ENCODE assay signal across 10 mouse cellular contexts in the genomic region with DNA sequence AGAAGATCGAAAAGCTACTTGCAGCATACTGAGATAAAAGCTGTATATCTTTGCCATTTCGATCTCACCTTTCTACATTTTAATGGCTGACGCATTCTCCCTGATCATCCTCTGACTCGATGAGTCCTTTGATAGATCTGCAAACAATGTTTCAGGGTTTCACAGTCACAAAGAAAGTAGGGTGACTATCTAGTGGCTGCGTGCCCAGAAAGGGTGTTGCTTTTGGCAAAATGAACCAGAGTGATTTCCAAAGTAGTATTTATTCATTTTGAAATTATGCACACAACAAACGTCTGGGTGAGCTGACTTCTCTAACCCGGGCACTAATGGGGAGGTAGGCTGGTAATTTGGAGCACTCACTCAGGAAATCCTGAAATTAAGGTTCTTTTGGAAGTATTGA.
A peak's percentile ranks its signal among the peaks of the same experiment; 100 is the strongest.
DNase-seq lines count a peak whose midpoint lies in the region; ATAC-seq and TF ChIP-seq lines count a peak whose summit lies in the region.
"Had no signal": no experiment of that assay in that cellular context is flagged by ENCODE, and none has a peak within 500 bp of the region (broad histone marks: within the 10 kb centered on the region; RNA-seq: fewer than 3 reads in every experiment).

No protein-coding gene starts in this region.

- no peaks in the 10 kb centered on the region for H3K9me3 ChIP-seq in forebrain, embryonic 14.5 days (replicated peaks; ENCODE audit: control insufficient read depth, low read length)
- H3K9me3 ChIP-seq in forebrain, embryonic 11.5 days (ENCODE audit: control insufficient read depth, low read length): no peaks in the 10 kb centered on the region
- no peaks in the 10 kb centered on the region for H3K9me3 ChIP-seq in liver, postnatal 0 days (ENCODE audit: low read length)
- no peaks in the 10 kb centered on the region for H3K9me3 ChIP-seq in liver, embryonic 11.5 days (ENCODE audit: control insufficient read depth, low read length)
- H3K9me3 ChIP-seq: forebrain, embryonic 10.5 days had no signal

- no peak for TF ChIP-seq EP300 in liver, postnatal 0 days (IDR thresholded peaks at IDR 0.05; ENCODE audit: low read depth)

- no peaks in the 10 kb centered on the region for H3K27me3 ChIP-seq in forebrain, embryonic 14.5 days (replicated peaks; ENCODE audit: control insufficient read depth, insufficient read depth, low read length)
- no peaks in the 10 kb centered on the region for H3K27me3 ChIP-seq in forebrain, embryonic 11.5 days (ENCODE audit: control insufficient read depth, insufficient read depth, low read length)
- no peaks in the 10 kb centered on the region for H3K27me3 ChIP-seq in liver, postnatal 0 days (ENCODE audit: insufficient read depth, low read length)
- no peaks in the 10 kb centered on the region for H3K27me3 ChIP-seq in liver, embryonic 11.5 days (replicated peaks; ENCODE audit: control insufficient read depth, insufficient read depth, low read length)

- no peak for TF ChIP-seq CTCF in liver, postnatal 0 days (IDR thresholded peaks at IDR 0.05; ENCODE audit: low read depth)
- no peak for TF ChIP-seq CTCF in layer of hippocampus, adult 2 months (conservative IDR thresholded peaks at IDR 0.05)

- H3K4me1 ChIP-seq in forebrain, embryonic 14.5 days (ENCODE audit: control insufficient read depth, insufficient read depth, low read length): no peaks in the 10 kb centered on the region
- no peaks in the 10 kb centered on the region for H3K4me1 ChIP-seq in forebrain, embryonic 11.5 days (replicated peaks; ENCODE audit: control insufficient read depth, insufficient read depth, low read length)
- H3K4me1 ChIP-seq in liver, postnatal 0 days (ENCODE audit: insufficient read depth): no peaks in the 10 kb centered on the region
- no peaks in the 10 kb centered on the region for H3K4me1 ChIP-seq in liver, embryonic 11.5 days (replicated peaks; ENCODE audit: control insufficient read depth, insufficient read depth, low read length)

- intact Hi-C loops in left cerebral cortex, postnatal 4 days (cut with DNase I): no loop called here

- no peaks in the 10 kb centered on the region for H3K36me3 ChIP-seq in forebrain, embryonic 14.5 days (ENCODE audit: control insufficient read depth, insufficient read depth, low read length)
- no peaks in the 10 kb centered on the region for H3K36me3 ChIP-seq in forebrain, embryonic 11.5 days (ENCODE audit: control insufficient read depth, insufficient read depth, low read length)
- H3K36me3 ChIP-seq in liver, postnatal 0 days (replicated peaks; ENCODE audit: insufficient read depth, low read length): no peaks in the 10 kb centered on the region
- no peaks in the 10 kb centered on the region for H3K36me3 ChIP-seq in liver, embryonic 11.5 days (ENCODE audit: control insufficient read depth, insufficient read depth, low read length)
- H3K36me3 ChIP-seq: forebrain, embryonic 10.5 days had no signal

- no peak overlapping the region for H3K9ac ChIP-seq in forebrain, embryonic 14.5 days (ENCODE audit: low read length)
- H3K9ac ChIP-seq in forebrain, embryonic 11.5 days (ENCODE audit: low read length): no peak overlapping the region
- no peak overlapping the region for H3K9ac ChIP-seq in liver, postnatal 0 days (replicated peaks)
- H3K9ac ChIP-seq in liver, embryonic 11.5 days (ENCODE audit: low read depth, low read length): no peak overlapping the region

- no peak for ATAC-seq in forebrain, embryonic 14.5 days
- ATAC-seq in forebrain, embryonic 11.5 days (replicated peaks; ENCODE audit: low FRiP score): no peak
- ATAC-seq in liver, postnatal 0 days: no peak
- no peak for ATAC-seq in liver, embryonic 11.5 days (replicated peaks; ENCODE audit: low FRiP score)

- no peak overlapping the region for H3K4me2 ChIP-seq in forebrain, embryonic 14.5 days (ENCODE audit: low read length)
- no peak overlapping the region for H3K4me2 ChIP-seq in forebrain, embryonic 11.5 days (ENCODE audit: low read depth, low read length, severe bottlenecking)
- no peak overlapping the region for H3K4me2 ChIP-seq in liver, postnatal 0 days (ENCODE audit: low read depth, low read length)
- no peak overlapping the region for H3K4me2 ChIP-seq in liver, embryonic 11.5 days

- no peak overlapping the region for H3K4me3 ChIP-seq in forebrain, embryonic 14.5 days (ENCODE audit: low read depth, low read length)
- H3K4me3 ChIP-seq in forebrain, embryonic 11.5 days (ENCODE audit: low read depth, low read length): no peak overlapping the region
- H3K4me3 ChIP-seq in liver, postnatal 0 days (ENCODE audit: low read depth, low read length): no peak overlapping the region
- H3K4me3 ChIP-seq in liver, embryonic 11.5 days (ENCODE audit: low read depth, low read length): no peak overlapping the region
- no peak overlapping the region for H3K4me3 ChIP-seq in layer of hippocampus, adult 2 months
- H3K4me3 ChIP-seq: forebrain, embryonic 10.5 days had no signal

- H3K27ac ChIP-seq in forebrain, embryonic 14.5 days (ENCODE audit: low read depth, low read length): no peak overlapping the region
- no peak overlapping the region for H3K27ac ChIP-seq in forebrain, embryonic 11.5 days (ENCODE audit: low read depth, low read length)
- no peak overlapping the region for H3K27ac ChIP-seq in liver, postnatal 0 days (ENCODE audit: low read depth)
- H3K27ac ChIP-seq in liver, embryonic 11.5 days (ENCODE audit: low read depth, low read length): no peak overlapping the region
- H3K27ac ChIP-seq in layer of hippocampus, adult 2 months: no peak overlapping the region
- H3K27ac ChIP-seq: forebrain, embryonic 10.5 days had no signal

- 77% methylated on average over 7 of the region's 7 CpGs for WGBS in forebrain, embryonic 14.5 days
- 87% methylated on average over 7 of the region's 7 CpGs for WGBS in forebrain, embryonic 11.5 days
- WGBS in liver, postnatal 0 days (ENCODE audit: insufficient replicate concordance): 66% methylated on average over 7 of the region's 7 CpGs
- WGBS in liver, embryonic 11.5 days: 85% methylated on average over 7 of the region's 7 CpGs

- peak; percentile 25 for DNase-seq in forebrain, embryonic 14.5 days (ENCODE audit: low spot score)
- DNase-seq in forebrain, embryonic 11.5 days (ENCODE audit: low spot score): no peak
- DNase-seq in liver, postnatal 0 days: peak; percentile 45
- no peak for DNase-seq in liver, embryonic 11.5 days (ENCODE audit: low spot score)
- DNase-seq in adrenal gland, postnatal 36 days: peak; percentile 27 to 42
- DNase-seq in layer of hippocampus, adult 2 months (ENCODE audit: low spot score in 2 of 2): peak; percentile 42 to 46
- no peak for DNase-seq in ovary, postnatal 10 days (ENCODE audit: low spot score)
- no peak for DNase-seq in left cerebral cortex, postnatal 4 days
- DNase-seq: B cell, adult 2 months had no signal

Comparison
In these comparisons a context has a peak if more than half of its experiments do, and no peak if none do; other contexts are left out.
1. DNase-seq: peak in forebrain, embryonic 14.5 days (single experiment), liver, postnatal 0 days (single experiment), adrenal gland, postnatal 36 days (2 of 2) and layer of hippocampus, adult 2 months (2 of 2); none in forebrain, embryonic 11.5 days (single experiment), liver, embryonic 11.5 days (single experiment), ovary, postnatal 10 days (single experiment) and left cerebral cortex, postnatal 4 days (single experiment).